Mouse (Mus musculus) spleen, adult 2 months (tissue): Measurements from ENCODE around the gene Ppp1r14b. TPM values are rescaled to one million over a fixed set of nuclear protein-coding genes. Genes with fewer than 3 reads are reported as not detected.

Experiments used
- DNase-seq, 2 experiments: peaks; one replicate each; pipeline versions ENCODE4 v3.0.0 to v3.0.0-alpha.2; 2012 to 2021; ENCODE audit warnings: low spot score in 2 of 2, low read depth in 1 of 2
- H3K27ac ChIP-seq: fragments of 200-500 bp; 2 replicates; pipeline ENCODE4 v1.5.1; 2012; ENCODE audit warnings: low read length, inconsistent platforms; ENCODE audit not compliant: insufficient read depth
- H3K27me3 ChIP-seq: fragments of 200-500 bp; 2 replicates; pipeline ENCODE4 v1.6.1; 2012; ENCODE audit warnings: mild to moderate bottlenecking, moderate library complexity, low read length, inconsistent platforms; ENCODE audit not compliant: control insufficient read depth, insufficient read depth
- H3K36me3 ChIP-seq: fragments of 200-500 bp; 2 replicates; pipeline ENCODE4 v1.6.1; 2012; ENCODE audit warnings: mild to moderate bottlenecking, low read length, inconsistent platforms; ENCODE audit not compliant: control insufficient read depth, insufficient read depth
- H3K4me1 ChIP-seq: fragments of 200-500 bp; 2 replicates; pipeline ENCODE4 v1.6.1; 2011; ENCODE audit warnings: inconsistent platforms; ENCODE audit not compliant: control insufficient read depth, insufficient read depth, insufficient read length
- H3K4me3 ChIP-seq: fragments of 200-500 bp; 2 replicates; pipeline ENCODE4 v1.5.1; 2011; ENCODE audit warnings: mild to moderate bottlenecking, inconsistent platforms; ENCODE audit not compliant: insufficient read depth, insufficient read length; ENCODE audit errors: extremely low read depth
- CTCF ChIP-seq: fragments of 200-500 bp; IDR thresholded peaks from 2 replicates; pipeline ENCODE4 v1.5.1; 2011; ENCODE audit warnings: mild to moderate bottlenecking, inconsistent platforms; ENCODE audit not compliant: insufficient read depth, insufficient read length, insufficient replicate concordance; ENCODE audit errors: extremely low read depth
- POLR2A ChIP-seq: fragments of 200-500 bp; IDR thresholded peaks from 2 replicates; pipeline ENCODE4 v1.6.1; 2011; ENCODE audit warnings: low read depth, low read length, inconsistent platforms
- WGBS: fragments of 180-500 bp; shearing (Covaris S2); methylation state at CpG from one replicate; pipeline ENCODE4 v1.1.7; 2018; 5-methylcytosine and 5-hydroxymethylcytosine counted together
- polyA plus RNA-seq: library from polyadenylated mRNA; depleted of rRNA; stranded (reverse); fragments of >200 nt; gene quantifications from 2 replicates; pipeline ENCODE4 v1.2.3, GENCODE M21; 2012

Ppp1r14b gene
- polyA plus RNA-seq, 1 experiment = 69.0 TPM

- Histone ChIP-seq H3K27me3 (no peaks in the 10 kb centered on the region), H3K4me3 (peak overlapping the region; percentile 70), H3K36me3 (0 out of 2 replicates have a peak, but pooled peaks cover 1% of the 10 kb centered on the region), H3K27ac (0 out of 2 replicates have a peak overlapping the region, but pooled peaks have one; percentile 3), H3K4me1 (peaks cover 17% of the 10 kb centered on the region)
- TF ChIP-seq POLR2A (peak; percentile 41), CTCF (peak; percentile 86; the same call in 1 of the 2 replicates)
- 3% methylated on average over 55 of the region's 55 CpGs for WGBS
- DNase-seq = peak; percentile 32 to 68
These were observed 4.9 kb upstream of the Ppp1r14b start for GRCm38 (mm10) chr19:6969665-6970381.

GRCm38 (mm10) chr19:6970460-6971085 lies 4.2 kb upstream of the Ppp1r14b start:
- 0 out of 2 replicates have a peak overlapping the region, but pooled peaks have one; percentile 2 for H3K27ac ChIP-seq
- no peak for DNase-seq
- peaks cover 17% of the 10 kb centered on the region for H3K4me1 ChIP-seq
- no peaks in the 10 kb centered on the region for H3K27me3 ChIP-seq
- 39% methylated on average over 11 of the region's 11 CpGs for WGBS
- TF ChIP-seq POLR2A = no peak
- TF ChIP-seq CTCF = no peak
- 0 out of 2 replicates have a peak, but pooled peaks cover 1% of the 10 kb centered on the region for H3K36me3 ChIP-seq
- no peak overlapping the region for H3K4me3 ChIP-seq

DNA sequence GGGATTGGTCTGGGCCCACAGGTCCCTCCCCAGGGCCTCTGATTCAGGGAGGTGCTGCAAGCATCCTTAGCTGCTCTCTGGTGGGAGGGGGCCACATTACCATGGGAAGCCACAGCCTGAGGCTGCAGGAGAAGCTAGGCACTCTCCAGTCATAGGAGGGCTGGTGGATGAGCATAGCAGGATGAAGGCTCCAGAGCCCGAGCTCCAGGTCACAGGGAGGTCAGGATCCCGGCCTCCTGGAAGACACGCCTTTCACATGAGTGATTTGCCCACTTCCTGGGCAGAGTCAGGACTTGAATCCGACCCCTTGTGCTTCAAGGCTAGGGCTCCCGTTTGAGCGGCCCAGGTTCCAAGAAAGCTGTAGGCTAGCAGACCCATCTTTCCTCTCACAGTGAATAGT lies 3.1 kb upstream of the Ppp1r14b start:
- DNase-seq = no peak
- H3K4me1 ChIP-seq = peaks cover 19% of the 10 kb centered on the region
- WGBS = 81% methylated on average over 6 of the region's 6 CpGs
- H3K4me3 ChIP-seq = no peak overlapping the region
- no peaks in the 10 kb centered on the region for H3K36me3 ChIP-seq
- no peaks in the 10 kb centered on the region for H3K27me3 ChIP-seq
- TF ChIP-seq CTCF (no peak), POLR2A (no peak)
- H3K27ac ChIP-seq = no peak overlapping the region

- Histone ChIP-seq H3K4me3 (no peak overlapping the region), H3K27ac (no peak overlapping the region), H3K4me1 (peaks cover 21% of the 10 kb centered on the region), H3K36me3 (0 out of 2 replicates have a peak, but pooled peaks cover 3% of the 10 kb centered on the region), H3K27me3 (no peaks in the 10 kb centered on the region)
- 90% methylated on average over 13 of the region's 13 CpGs for WGBS
- TF ChIP-seq CTCF (no peak), POLR2A (no peak)
- DNase-seq = no peak
These were observed 2.4 kb upstream of the Ppp1r14b start for GRCm38 (mm10) chr19:6972247-6972917.

- no peak overlapping the region for H3K4me3 ChIP-seq
- TF ChIP-seq POLR2A (no peak), CTCF (no peak)
- H3K27me3 ChIP-seq = no peaks in the 10 kb centered on the region
- DNase-seq = no peak
- H3K27ac ChIP-seq = no peak overlapping the region
- peaks cover 4% of the 10 kb centered on the region; the same call in 1 of the 2 replicates for H3K36me3 ChIP-seq
- peaks cover 24% of the 10 kb centered on the region for H3K4me1 ChIP-seq
- WGBS = 36% methylated on average over 12 of the region's 12 CpGs
These were observed 1.1 kb upstream of the Ppp1r14b start for GRCm38 (mm10) chr19:6973581-6974190.

GRCm38 (mm10) chr19:6975537-6976521 lies 1.1 kb downstream of the Ppp1r14b start, which contains the start of gene Plcb3:
Gene Plcb3 (minus strand): TSS chr19:6976470.
- TF ChIP-seq CTCF (0 out of 2 replicates have a peak, but pooled peaks have one; percentile 20), POLR2A (no peak)
- Histone ChIP-seq H3K27me3 (no peaks in the 10 kb centered on the region), H3K4me3 (peak within 1 kb of the TSS; percentile 65), H3K27ac (peak within 1 kb of the TSS; percentile 65), H3K4me1 (peaks cover 18% of the 10 kb centered on the region), H3K36me3 (peaks cover 4% of the 10 kb centered on the region; the same call in 1 of the 2 replicates)
- DNase-seq = peak; percentile 25 to 45
- under 1% methylated on average over 16 of the region's 16 CpGs for WGBS
